Mouse (Mus musculus): Measurements from ENCODE around the gene Slc41a2. TPM values are rescaled to one million over a fixed set of nuclear protein-coding genes. Genes with fewer than 3 reads are reported as not detected.

The Slc41a2 gene
- polyA plus RNA-seq, 2 experiments = 0.06 to 0.14 TPM

DNA sequence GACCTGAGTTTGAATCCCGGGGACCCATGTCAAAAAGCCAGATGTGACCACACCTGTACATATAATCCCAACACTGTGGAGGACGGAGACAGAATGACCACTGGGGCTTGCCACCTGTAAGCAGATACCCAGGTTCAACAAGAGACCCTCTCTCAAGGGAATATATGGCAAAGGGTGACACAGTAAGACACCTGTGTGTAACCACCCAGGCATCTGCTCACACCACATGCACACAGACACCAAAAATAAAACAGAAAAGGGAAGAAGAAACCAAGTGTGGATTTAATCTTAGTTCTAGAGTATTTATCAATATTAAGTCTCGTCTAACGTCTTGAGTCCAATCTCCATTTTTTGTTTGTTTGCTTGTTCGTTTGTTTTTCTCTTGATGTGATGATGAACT is 5.9 kb downstream of the Slc41a2 start:
- Histone ChIP-seq H3K27ac (no peak overlapping the region), H3K9ac (replicated peaks) (no peak overlapping the region), H3K4me1 (replicated peaks; ENCODE audit: control insufficient read depth in 2 of 2, insufficient read depth in 2 of 2, low read length in 1 of 2) (no peaks in the 10 kb centered on the region), H3K27me3 (ENCODE audit: control insufficient read depth, insufficient read depth, low read length) (peaks cover 23% of the 10 kb centered on the region), H3K4me2 (ENCODE audit: low read depth) (no peak overlapping the region), H3K36me3 (replicated peaks; ENCODE audit: control insufficient read depth, insufficient read depth, low read depth) (no peaks in the 10 kb centered on the region), H3K9me3 (ENCODE audit: control insufficient read depth, low read length) (no peaks in the 10 kb centered on the region), H3K4me3 (ENCODE audit: insufficient read depth in 1 of 2, low read depth in 2 of 2, low read length in 2 of 2) (no peak overlapping the region)
- DNase-seq (ENCODE audit: low read depth in 3 of 3, low spot score in 3 of 3) (no peak), ATAC-seq (ENCODE audit: insufficient read depth) (no peak)
- 65% methylated on average over 5 of the region's 5 CpGs for WGBS (ENCODE audit: insufficient replicate concordance)
- TF ChIP-seq EP300 (IDR thresholded peaks at IDR 0.05; ENCODE audit: low read depth) (no peak), CTCF (IDR thresholded peaks at IDR 0.05; ENCODE audit: low read depth) (no peak)

DNA sequence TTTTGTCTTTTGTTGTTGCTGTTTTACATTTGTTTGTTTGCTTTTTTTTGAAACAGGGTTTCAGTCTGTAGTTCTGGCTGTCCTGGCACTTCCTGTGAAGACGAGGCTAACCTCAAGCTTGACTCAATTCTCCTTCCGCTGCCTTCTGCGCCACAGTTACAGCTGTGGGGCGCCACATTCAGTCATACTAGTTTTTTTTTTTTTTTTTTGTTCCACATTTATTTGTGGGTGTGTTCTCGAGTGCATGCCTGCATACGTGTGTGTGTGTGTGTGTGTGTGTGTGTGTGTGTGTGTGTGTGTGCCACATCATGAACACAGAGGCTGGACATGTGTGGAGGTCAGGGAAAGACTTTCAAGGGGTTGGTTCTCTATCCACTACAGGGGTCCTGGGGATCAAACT is 7.3 kb downstream of the Slc41a2 start:
- TF ChIP-seq CTCF (IDR thresholded peaks at IDR 0.05; ENCODE audit: low read depth) (no peak), EP300 (IDR thresholded peaks at IDR 0.05; ENCODE audit: low read depth) (no peak)
- Histone ChIP-seq H3K27ac (no peak overlapping the region), H3K27me3 (ENCODE audit: control insufficient read depth, insufficient read depth, low read length) (peaks cover 10% of the 10 kb centered on the region), H3K4me1 (replicated peaks; ENCODE audit: control insufficient read depth in 2 of 2, insufficient read depth in 2 of 2, low read length in 1 of 2) (no peaks in the 10 kb centered on the region), H3K4me3 (ENCODE audit: insufficient read depth in 1 of 2, low read depth in 2 of 2, low read length in 2 of 2) (no peak overlapping the region), H3K36me3 (replicated peaks; ENCODE audit: control insufficient read depth, insufficient read depth, low read depth) (no peaks in the 10 kb centered on the region), H3K9ac (replicated peaks) (no peak overlapping the region), H3K4me2 (ENCODE audit: low read depth) (no peak overlapping the region), H3K9me3 (ENCODE audit: control insufficient read depth, low read length) (no peaks in the 10 kb centered on the region)
- no peak for ATAC-seq (ENCODE audit: insufficient read depth)
- 47% methylated on average over 6 of the region's 6 CpGs for WGBS (ENCODE audit: insufficient replicate concordance)
- no peak for DNase-seq (ENCODE audit: low read depth in 3 of 3, low spot score in 3 of 3)

DNA sequence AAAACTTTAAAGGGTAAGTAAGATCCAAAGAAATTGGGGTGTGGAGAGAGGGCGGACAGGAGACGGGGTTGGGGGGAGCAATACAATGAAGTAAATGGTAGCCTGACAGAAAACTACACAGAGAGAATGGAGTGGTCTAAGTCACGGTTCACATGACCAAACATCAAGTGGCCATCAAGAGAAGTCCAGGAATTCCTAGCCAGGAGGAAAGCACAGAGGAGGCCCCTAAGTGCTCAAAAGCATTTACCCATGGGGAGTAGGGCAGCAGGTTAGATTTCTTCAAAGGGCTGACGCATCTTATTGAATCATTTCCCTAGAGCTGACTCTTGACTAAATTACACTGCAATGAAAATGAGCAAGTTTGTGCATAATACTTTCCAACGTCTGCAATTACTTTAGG is 8.9 kb downstream of the Slc41a2 start:
- TF ChIP-seq CTCF (IDR thresholded peaks at IDR 0.05; ENCODE audit: low read depth) = no peak
- no peak for TF ChIP-seq EP300 (IDR thresholded peaks at IDR 0.05; ENCODE audit: low read depth)
- no peaks in the 10 kb centered on the region for H3K36me3 ChIP-seq (replicated peaks; ENCODE audit: control insufficient read depth, insufficient read depth, low read depth)
- no peak overlapping the region for H3K4me2 ChIP-seq (ENCODE audit: low read depth)
- no peak for DNase-seq (ENCODE audit: low read depth in 3 of 3, low spot score in 3 of 3)
- no peaks in the 10 kb centered on the region for H3K27me3 ChIP-seq (ENCODE audit: control insufficient read depth, insufficient read depth, low read length)
- no peak overlapping the region for H3K4me3 ChIP-seq (ENCODE audit: insufficient read depth in 1 of 2, low read depth in 2 of 2, low read length in 2 of 2)
- ATAC-seq (ENCODE audit: insufficient read depth) = no peak
- no peaks in the 10 kb centered on the region for H3K9me3 ChIP-seq (ENCODE audit: control insufficient read depth, low read length)
- WGBS (ENCODE audit: insufficient replicate concordance) = 68% methylated on average over 5 of the region's 5 CpGs
- no peak overlapping the region for H3K27ac ChIP-seq
- H3K4me1 ChIP-seq (replicated peaks; ENCODE audit: control insufficient read depth in 2 of 2, insufficient read depth in 2 of 2, low read length in 1 of 2) = no peaks in the 10 kb centered on the region
- no peak overlapping the region for H3K9ac ChIP-seq (replicated peaks)

DNA sequence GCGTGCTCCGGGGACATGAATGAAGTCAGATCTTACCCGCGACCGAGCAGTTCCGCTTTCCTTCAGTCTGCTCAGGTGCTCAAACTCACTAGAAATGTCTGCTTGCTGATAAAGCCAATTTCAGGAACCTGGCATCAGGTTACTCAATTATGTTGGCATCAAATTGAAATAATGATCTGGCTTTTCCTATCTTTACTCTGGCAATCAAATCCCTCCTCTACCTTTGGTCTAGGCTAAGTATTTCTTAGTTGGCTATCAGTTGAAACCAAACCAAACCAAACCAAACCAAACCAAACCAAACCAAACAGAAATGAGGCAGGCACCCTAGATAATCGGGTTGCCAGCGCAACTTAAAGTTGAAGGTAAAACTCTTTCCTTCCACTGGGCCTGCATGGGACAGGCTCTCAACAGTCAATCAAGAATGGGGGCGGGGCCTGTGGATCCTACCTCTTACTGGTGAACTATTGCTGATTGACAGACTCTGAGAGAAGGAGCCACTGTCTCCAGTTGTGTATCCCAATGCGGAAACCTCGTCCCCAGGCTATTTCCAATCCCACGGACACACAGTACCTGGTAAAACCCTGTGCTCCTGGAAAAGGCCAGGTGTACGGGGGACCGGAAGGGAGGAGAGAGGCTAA is 10.9 kb downstream of the Slc41a2 start:
- no peak overlapping the region for H3K4me3 ChIP-seq (ENCODE audit: insufficient read depth in 1 of 2, low read depth in 2 of 2, low read length in 2 of 2)
- no peak overlapping the region for H3K4me2 ChIP-seq (ENCODE audit: low read depth)
- no peak for TF ChIP-seq EP300 (IDR thresholded peaks at IDR 0.05; ENCODE audit: low read depth)
- no peak for TF ChIP-seq CTCF (IDR thresholded peaks at IDR 0.05; ENCODE audit: low read depth)
- WGBS (ENCODE audit: insufficient replicate concordance) = 77% methylated on average over 14 of the region's 14 CpGs
- DNase-seq (ENCODE audit: low read depth in 3 of 3, low spot score in 3 of 3) (no peak), ATAC-seq (ENCODE audit: insufficient read depth) (no peak)
- H3K9me3 ChIP-seq (ENCODE audit: control insufficient read depth, low read length) = no peaks in the 10 kb centered on the region
- H3K27ac ChIP-seq = no peak overlapping the region
- no peak overlapping the region for H3K9ac ChIP-seq (replicated peaks)
- H3K27me3 ChIP-seq (ENCODE audit: control insufficient read depth, insufficient read depth, low read length) = no peaks in the 10 kb centered on the region
- H3K4me1 ChIP-seq (replicated peaks; ENCODE audit: control insufficient read depth in 2 of 2, insufficient read depth in 2 of 2, low read length in 1 of 2) = peaks cover 0 to 2% of the 10 kb centered on the region in 2 experiments; a peak in 2 of 4 replicates
- H3K36me3 ChIP-seq (replicated peaks; ENCODE audit: control insufficient read depth, insufficient read depth, low read depth) = no peaks in the 10 kb centered on the region

DNA sequence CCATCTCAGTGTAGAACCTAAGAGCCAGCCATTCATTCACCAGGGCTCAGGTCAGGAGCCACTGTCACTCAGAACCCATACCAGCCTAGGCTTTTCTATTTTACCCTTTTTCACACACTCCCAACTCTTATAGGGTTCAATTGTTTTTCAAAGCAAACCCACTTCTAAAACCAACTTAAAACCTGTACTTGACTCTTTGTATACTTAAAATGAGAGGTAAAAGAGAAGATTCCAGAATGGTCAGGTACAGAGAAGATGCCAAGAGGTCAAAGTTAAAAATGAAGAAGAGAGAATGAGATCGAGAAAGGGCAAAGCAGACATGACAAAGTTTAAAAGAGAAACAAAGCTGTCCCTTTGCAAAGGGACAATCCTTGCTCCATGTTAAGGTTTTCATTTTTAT is 11.8 kb downstream of the Slc41a2 start:
- DNase-seq (ENCODE audit: low read depth in 3 of 3, low spot score in 3 of 3) = no peak
- Histone ChIP-seq H3K36me3 (replicated peaks; ENCODE audit: control insufficient read depth, insufficient read depth, low read depth) (no peaks in the 10 kb centered on the region), H3K4me3 (ENCODE audit: insufficient read depth in 1 of 2, low read depth in 2 of 2, low read length in 2 of 2) (no peak overlapping the region), H3K9ac (replicated peaks) (no peak overlapping the region), H3K4me2 (ENCODE audit: low read depth) (no peak overlapping the region), H3K9me3 (ENCODE audit: control insufficient read depth, low read length) (no peaks in the 10 kb centered on the region), H3K27ac (no peak overlapping the region), H3K27me3 (ENCODE audit: control insufficient read depth, insufficient read depth, low read length) (no peaks in the 10 kb centered on the region), H3K4me1 (replicated peaks; ENCODE audit: control insufficient read depth in 2 of 2, insufficient read depth in 2 of 2, low read length in 1 of 2) (peaks cover 0 to 2% of the 10 kb centered on the region in 2 experiments; a peak in 2 of 4 replicates)
- 60% methylated on average over 1 of the region's 1 CpGs for WGBS (ENCODE audit: insufficient replicate concordance)
- no peak for ATAC-seq (ENCODE audit: insufficient read depth)
- no peak for TF ChIP-seq CTCF (IDR thresholded peaks at IDR 0.05; ENCODE audit: low read depth)
- TF ChIP-seq EP300 (IDR thresholded peaks at IDR 0.05; ENCODE audit: low read depth) = no peak

Data from liver, embryonic 14.5 days (tissue).